Mouse (Mus musculus) ES-E14 (cell line): ENCODE data around the gene Slco1a4. TPM values are rescaled to one million over a fixed set of nuclear protein-coding genes. Genes with fewer than 3 reads are reported as not detected.

ENCODE experiments used
- DNase-seq: peaks from one replicate; pipeline ENCODE4 v3.0.0-alpha.2; 2013; ENCODE audit warnings: low read depth, low spot score
- H3K27ac ChIP-seq: 2 replicates; pipeline ENCODE4 v1.5.1; 2012; ENCODE audit warnings: low read depth, mild to moderate bottlenecking, low read length, moderate library complexity, mixed read lengths; ENCODE audit not compliant: poor library complexity, insufficient read depth, severe bottlenecking
- H3K36me3 ChIP-seq: 2 replicates; pipeline ENCODE4 v1.6.1; 2012; ENCODE audit warnings: mild to moderate bottlenecking, low read length, moderate library complexity, mixed read lengths; ENCODE audit not compliant: control insufficient read depth, poor library complexity, insufficient read depth, severe bottlenecking
- H3K4me1 ChIP-seq, 2 experiments: fragments of 150-350 bp in 1 of 2; sonication (generic) in 1 of 2; 2 replicates each; pipeline ENCODE4 v1.6.1; 2012; ENCODE audit warnings: low read length in 2 of 2, mild to moderate bottlenecking in 1 of 2, mixed read lengths in 1 of 2; ENCODE audit not compliant: control insufficient read depth in 2 of 2, insufficient read depth in 2 of 2, poor library complexity in 1 of 2
- H3K4me3 ChIP-seq, 2 experiments: fragments of 150-350 bp in 1 of 2; sonication (generic) in 1 of 2; 2 replicates each; pipeline ENCODE4 v1.5.1; 2012; ENCODE audit warnings: low read length in 2 of 2, low read depth in 1 of 2, mild to moderate bottlenecking in 1 of 2, mixed read lengths in 1 of 2; ENCODE audit not compliant: insufficient read depth in 1 of 2, poor library complexity in 1 of 2, severe bottlenecking in 1 of 2
- H3K9ac ChIP-seq: 2 replicates; pipeline ENCODE4 v1.6.1; 2012; ENCODE audit warnings: low read depth, mild to moderate bottlenecking, low read length, mixed read lengths; ENCODE audit not compliant: poor library complexity, insufficient read depth, severe bottlenecking
- H3K9me3 ChIP-seq: fragments of 150-350 bp; sonication (generic); 2 replicates; pipeline ENCODE4 v1.6.1; 2012; ENCODE audit warnings: low read depth, mild to moderate bottlenecking, low read length; ENCODE audit not compliant: control insufficient read depth, insufficient read depth
- CHD2 ChIP-seq: IDR thresholded peaks from 2 replicates; pipeline ENCODE4 v1.6.1; 2014; ENCODE audit warnings: mild to moderate bottlenecking, low read depth, low read length, inconsistent platforms
- HCFC1 ChIP-seq: IDR thresholded peaks from 2 replicates; pipeline ENCODE4 v1.6.1; 2012; ENCODE audit warnings: low read length, inconsistent platforms, borderline replicate concordance; ENCODE audit not compliant: insufficient read depth
- MAFK ChIP-seq: IDR thresholded peaks from 2 replicates; pipeline ENCODE4 v1.6.1; 2014; ENCODE audit warnings: mild to moderate bottlenecking, low read depth, low read length, inconsistent platforms; ENCODE audit not compliant: insufficient read depth
- ZC3H11A ChIP-seq: IDR thresholded peaks from 2 replicates; pipeline ENCODE4 v1.6.1; 2012; ENCODE audit warnings: low read depth, mild to moderate bottlenecking, inconsistent platforms, low read length, borderline replicate concordance
- ZNF384 ChIP-seq: IDR thresholded peaks from 2 replicates; pipeline ENCODE4 v1.6.1; 2012; ENCODE audit warnings: low read depth, low read length, inconsistent platforms
- in situ Hi-C, 2 experiments: fragments of 600-800 bp; cut with MboI; formaldehyde crosslinking; loops; one replicate each; pipeline ENCODE4 v1.15.1; 2025; ENCODE audit warnings: low sequenced_read_pairs in 2 of 2, inconsistent platforms in 1 of 2; ENCODE audit not compliant: unreplicated experiment in 2 of 2
- total RNA-seq: library from RNA; depleted of rRNA; stranded (reverse); fragments of 300-350 nt; gene quantifications from 2 replicates; pipeline ENCODE4 v1.2.3, GENCODE M21; 2012; rRNA removed

The Slco1a4 gene
- total RNA-seq, 1 experiment, result not detected

DNA sequence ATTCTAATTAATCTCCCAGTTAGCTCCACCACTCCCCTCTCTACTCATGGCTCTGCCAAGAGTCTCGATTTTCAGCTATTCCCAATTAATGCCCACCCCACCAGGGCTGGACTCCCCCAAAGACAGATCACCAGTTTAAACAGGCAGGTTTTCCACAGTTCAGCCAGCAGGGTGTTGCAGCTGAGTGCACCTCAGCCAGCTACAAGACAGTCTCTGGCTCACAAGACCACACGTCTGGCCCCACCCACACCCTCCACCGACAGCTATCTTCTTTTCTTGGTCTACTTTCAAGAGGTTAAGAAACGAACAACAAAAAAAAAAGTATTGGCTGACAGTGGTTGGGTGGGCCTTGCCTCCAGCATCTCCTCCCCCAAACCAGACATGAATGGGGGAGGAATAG is 6.9 kb downstream of the Slco1a4 start:
- no peak for TF ChIP-seq ZNF384
- TF ChIP-seq MAFK, result no peak
- no peak for TF ChIP-seq CHD2
- no peak for TF ChIP-seq HCFC1
- no peak for TF ChIP-seq ZC3H11A
- Histone ChIP-seq H3K36me3 (no peaks in the 10 kb centered on the region), H3K27ac (no peak overlapping the region), H3K9ac (no peak overlapping the region), H3K9me3 (no peaks in the 10 kb centered on the region), H3K4me3 (no peak overlapping the region), H3K4me1 (no peaks in the 10 kb centered on the region)
- in situ Hi-C loops, result no loop called here
- DNase-seq, result no peak

DNA sequence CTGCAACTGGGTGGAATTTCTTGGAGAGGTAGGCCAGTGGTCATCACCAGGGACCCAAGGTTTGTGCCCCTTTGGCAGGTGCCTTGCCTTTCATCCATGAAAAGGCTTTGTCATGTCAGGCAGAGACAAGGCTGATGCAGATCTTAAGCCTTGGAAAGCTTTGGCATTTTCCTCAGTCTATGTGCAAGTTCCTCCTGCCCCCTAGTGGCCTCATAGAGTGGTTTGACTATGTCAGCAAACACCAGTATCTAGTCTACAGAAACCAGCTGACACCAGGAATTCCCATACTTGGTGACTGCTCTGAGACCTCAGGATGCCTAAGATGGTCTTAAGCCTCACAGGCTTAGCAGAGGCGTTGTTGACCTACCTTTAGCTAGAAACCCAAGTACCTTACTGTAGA is 58.2 kb downstream of the Slco1a4 start:
- no peaks in the 10 kb centered on the region for H3K36me3 ChIP-seq
- no peak overlapping the region for H3K27ac ChIP-seq
- no peaks in the 10 kb centered on the region for H3K9me3 ChIP-seq
- TF ChIP-seq MAFK (peak; percentile 88), ZC3H11A (peak; percentile 96), HCFC1 (no peak)
- no peak overlapping the region for H3K9ac ChIP-seq
- no peak overlapping the region for H3K4me3 ChIP-seq
- in situ Hi-C loops, result loop anchor here (5.0 to 10.0 kb wide), 2 partner anchors 303 to 306 kb away; no protein-coding TSS in a partner anchor
- no peaks in the 10 kb centered on the region for H3K4me1 ChIP-seq
- DNase-seq, result peak; percentile 54

GRCm38 (mm10) chr6:141774476-141774875 is 81.5 kb downstream of the Slco1a4 start:
- in situ Hi-C loops, result no loop called here
- H3K4me1 ChIP-seq, result peaks cover 0 to 3% of the 10 kb centered on the region in 2 experiments; a peak in 1 of 4 replicates
- no peaks in the 10 kb centered on the region for H3K36me3 ChIP-seq
- no peak overlapping the region for H3K4me3 ChIP-seq
- TF ChIP-seq MAFK (no peak), ZC3H11A (no peak), HCFC1 (no peak), CHD2 (no peak), ZNF384 (no peak)
- no peaks in the 10 kb centered on the region for H3K9me3 ChIP-seq
- DNase-seq, result no peak
- no peak overlapping the region for H3K27ac ChIP-seq
- no peak overlapping the region for H3K9ac ChIP-seq

DNA sequence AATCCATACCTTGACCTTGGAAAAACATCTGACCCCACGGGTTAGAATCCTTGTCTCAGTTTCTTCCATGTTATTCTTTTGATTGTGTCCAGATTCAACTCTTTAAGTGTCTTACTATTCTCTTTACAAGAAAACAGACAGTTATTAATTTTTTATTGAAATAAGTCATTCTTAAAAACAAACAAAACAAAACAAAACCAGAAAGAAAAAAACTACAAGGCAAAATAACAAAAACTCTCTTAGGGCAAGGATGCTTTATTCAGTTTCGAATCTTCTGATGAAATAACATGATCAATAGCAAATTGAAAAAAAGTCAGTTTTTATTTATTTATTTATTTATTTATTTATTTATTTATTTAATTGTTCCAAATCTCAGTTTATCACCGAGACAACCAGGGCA is 82.3 kb downstream of the Slco1a4 start, which contains the start of gene Gm5724:
Gene Gm5724, minus strand, starts transcription at position 101 of the 400 bp plus-strand sequence.
- H3K9me3 ChIP-seq, result no peaks in the 10 kb centered on the region
- no peaks in the 10 kb centered on the region for H3K36me3 ChIP-seq
- peaks cover 0 to 3% of the 10 kb centered on the region in 2 experiments; a peak in 1 of 4 replicates for H3K4me1 ChIP-seq
- in situ Hi-C loops, result no loop called here
- H3K9ac ChIP-seq, result no peak within 1 kb of the TSS
- H3K27ac ChIP-seq, result no peak within 1 kb of the TSS
- DNase-seq, result no peak
- TF ChIP-seq MAFK (no peak), HCFC1 (no peak), CHD2 (no peak), ZC3H11A (no peak)
- no peak within 1 kb of the TSS for H3K4me3 ChIP-seq

Other genes with a start within 250 kb of the Slco1a4 start
- gene Slco1b2, start 226.7 kb downstream of the Slco1a4 start, total RNA-seq, result 0.18 and 0.21 TPM in 2 replicates
- 0.16 and 0.27 TPM in 2 replicates for gene Gm5724, start 82.4 kb downstream of the Slco1a4 start, total RNA-seq
- gene Slco1a1, start 90.8 kb upstream of the Slco1a4 start, total RNA-seq, result not detected in 2 replicates
- gene Gm6614, start 155.2 kb upstream of the Slco1a4 start, total RNA-seq, result not detected in 2 replicates